Mouse (Mus musculus): ENCODE data around the gene Sntb2.

Gene Sntb2

DNA sequence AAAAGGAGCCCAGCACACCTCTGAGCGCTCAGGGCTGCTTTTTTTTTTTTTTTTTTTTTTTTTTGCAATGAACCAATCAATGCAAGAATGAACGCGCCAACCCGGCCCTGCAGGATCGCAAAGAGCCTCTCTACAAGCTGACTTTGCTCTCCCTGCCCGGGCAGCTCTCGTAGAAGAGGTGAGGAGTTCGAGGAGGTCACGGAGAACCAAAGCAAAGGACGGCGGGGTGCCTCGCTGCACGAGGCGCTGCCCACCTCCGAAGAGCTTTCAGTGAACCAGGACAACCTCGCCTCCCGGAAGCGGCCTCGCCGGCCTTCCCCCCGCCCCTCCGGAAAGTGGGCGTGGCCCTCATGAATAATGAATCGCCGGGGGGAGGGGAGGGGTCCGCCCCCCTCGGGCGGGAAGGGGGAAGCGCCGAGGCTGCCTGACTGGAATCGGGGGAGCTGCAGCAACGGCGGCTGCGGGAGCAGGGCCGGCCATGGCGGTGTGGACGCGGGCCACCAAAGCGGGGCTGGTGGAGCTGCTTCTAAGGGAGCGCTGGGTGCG lies at the start of gene Sntb2:
Gene Sntb2 (plus strand): TSS at position 427 of the 546 bp plus-strand sequence.
- TF ChIP-seq NANOG (IDR thresholded peaks at IDR 0.05; ENCODE audit: borderline replicate concordance, low read length) = no peak
- no peak for TF ChIP-seq CTCF (conservative IDR thresholded peaks at IDR 0.05; ENCODE audit: low read length)
- TF ChIP-seq POU5F1 (IDR thresholded peaks at IDR 0.05; ENCODE audit: borderline replicate concordance, low read length) = no peak
- Histone ChIP-seq H3K36me3 (ENCODE audit: insufficient read depth, low read length) (peaks cover 23% of the 10 kb centered on the region), H3K4me3 (replicated peaks; ENCODE audit: low read length) (peak within 1 kb of the TSS; percentile 94), H3K4me1 (replicated peaks; ENCODE audit: low read depth, low read length) (peaks cover 81% of the 10 kb centered on the region), H3K9me3 (ENCODE audit: low read length) (no peaks in the 10 kb centered on the region), H3K27me3 (ENCODE audit: insufficient read depth, low read length) (no peaks in the 10 kb centered on the region)

DNA sequence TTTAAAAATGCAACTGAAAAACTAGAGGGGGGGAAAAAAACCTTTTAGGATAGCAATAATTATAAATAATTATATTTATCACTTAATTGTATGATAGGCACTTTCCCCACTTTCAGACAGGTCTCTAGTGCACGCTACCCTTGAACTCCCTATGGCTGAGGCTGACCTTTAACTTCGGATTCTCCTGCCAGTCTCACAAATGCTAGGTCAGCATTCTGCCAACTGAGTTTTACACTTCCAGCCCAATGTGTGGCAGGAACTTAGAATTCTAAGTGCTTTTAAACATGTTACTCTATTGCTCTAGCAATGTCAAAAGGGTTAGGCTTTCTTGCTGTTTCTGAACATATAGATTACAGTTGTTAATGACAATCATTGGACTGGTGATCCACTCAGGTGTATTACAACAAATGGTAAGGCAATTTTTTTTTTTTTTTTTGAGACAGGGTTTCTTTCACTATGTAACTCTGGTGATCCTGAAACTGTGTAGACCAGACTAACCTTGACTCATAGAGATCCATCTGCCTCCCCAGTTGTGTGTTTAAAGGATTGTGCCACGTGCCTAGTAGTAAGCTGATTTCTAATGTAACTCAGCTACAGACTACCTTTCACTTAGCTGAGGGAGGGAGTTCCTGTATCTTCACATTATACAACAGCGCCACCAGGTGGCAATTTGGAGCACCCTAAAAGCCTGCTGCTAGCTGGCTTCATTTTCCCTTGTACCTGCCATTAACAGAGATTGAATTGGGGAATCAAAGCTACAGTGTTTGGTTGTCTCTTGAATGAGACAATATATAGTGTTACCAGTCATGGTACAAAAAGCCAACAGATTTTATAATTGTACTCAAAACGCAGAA lies 48.0 kb upstream of the Sntb2 start:
- no peaks in the 10 kb centered on the region for H3K9me3 ChIP-seq (ENCODE audit: low read length)
- H3K4me3 ChIP-seq (replicated peaks; ENCODE audit: low read length) = no peak overlapping the region
- no peaks in the 10 kb centered on the region for H3K27me3 ChIP-seq (ENCODE audit: insufficient read depth, low read length)
- H3K36me3 ChIP-seq (ENCODE audit: insufficient read depth, low read length) = peaks cover 74% of the 10 kb centered on the region
- TF ChIP-seq NANOG (IDR thresholded peaks at IDR 0.05; ENCODE audit: borderline replicate concordance, low read length) (no peak), POU5F1 (IDR thresholded peaks at IDR 0.05; ENCODE audit: borderline replicate concordance, low read length) (no peak), CTCF (conservative IDR thresholded peaks at IDR 0.05; ENCODE audit: low read length) (peak; percentile 88)
- peaks cover 89% of the 10 kb centered on the region for H3K4me1 ChIP-seq (replicated peaks; ENCODE audit: low read depth, low read length)

GRCm38 (mm10) chr8:106888803-106889202 lies 46.7 kb upstream of the Sntb2 start:
- no peaks in the 10 kb centered on the region for H3K27me3 ChIP-seq (ENCODE audit: insufficient read depth, low read length)
- TF ChIP-seq CTCF (conservative IDR thresholded peaks at IDR 0.05; ENCODE audit: low read length) (no peak), POU5F1 (IDR thresholded peaks at IDR 0.05; ENCODE audit: borderline replicate concordance, low read length) (no peak), NANOG (IDR thresholded peaks at IDR 0.05; ENCODE audit: borderline replicate concordance, low read length) (no peak)

GRCm38 (mm10) chr8:106892210-106892805 lies 43.2 kb upstream of the Sntb2 start:
- Histone ChIP-seq H3K4me3 (replicated peaks; ENCODE audit: low read length) (peak overlapping the region; percentile 98), H3K36me3 (ENCODE audit: insufficient read depth, low read length) (peaks cover 57% of the 10 kb centered on the region), H3K4me1 (replicated peaks; ENCODE audit: low read depth, low read length) (peaks cover 71% of the 10 kb centered on the region), H3K9me3 (ENCODE audit: low read length) (no peaks in the 10 kb centered on the region), H3K27me3 (ENCODE audit: insufficient read depth, low read length) (no peaks in the 10 kb centered on the region)
- TF ChIP-seq NANOG (IDR thresholded peaks at IDR 0.05; ENCODE audit: borderline replicate concordance, low read length) (no peak), CTCF (conservative IDR thresholded peaks at IDR 0.05; ENCODE audit: low read length) (no peak), POU5F1 (IDR thresholded peaks at IDR 0.05; ENCODE audit: borderline replicate concordance, low read length) (no peak)

More at GRCm38 (mm10) chr8:106888803-106889202, 46.7 kb upstream of the Sntb2 start:
- Histone ChIP-seq H3K4me1 (replicated peaks; ENCODE audit: low read depth, low read length) (peaks cover 81% of the 10 kb centered on the region), H3K4me3 (replicated peaks; ENCODE audit: low read length) (no peak overlapping the region), H3K36me3 (ENCODE audit: insufficient read depth, low read length) (peaks cover 62% of the 10 kb centered on the region), H3K9me3 (ENCODE audit: low read length) (no peaks in the 10 kb centered on the region)

DNA sequence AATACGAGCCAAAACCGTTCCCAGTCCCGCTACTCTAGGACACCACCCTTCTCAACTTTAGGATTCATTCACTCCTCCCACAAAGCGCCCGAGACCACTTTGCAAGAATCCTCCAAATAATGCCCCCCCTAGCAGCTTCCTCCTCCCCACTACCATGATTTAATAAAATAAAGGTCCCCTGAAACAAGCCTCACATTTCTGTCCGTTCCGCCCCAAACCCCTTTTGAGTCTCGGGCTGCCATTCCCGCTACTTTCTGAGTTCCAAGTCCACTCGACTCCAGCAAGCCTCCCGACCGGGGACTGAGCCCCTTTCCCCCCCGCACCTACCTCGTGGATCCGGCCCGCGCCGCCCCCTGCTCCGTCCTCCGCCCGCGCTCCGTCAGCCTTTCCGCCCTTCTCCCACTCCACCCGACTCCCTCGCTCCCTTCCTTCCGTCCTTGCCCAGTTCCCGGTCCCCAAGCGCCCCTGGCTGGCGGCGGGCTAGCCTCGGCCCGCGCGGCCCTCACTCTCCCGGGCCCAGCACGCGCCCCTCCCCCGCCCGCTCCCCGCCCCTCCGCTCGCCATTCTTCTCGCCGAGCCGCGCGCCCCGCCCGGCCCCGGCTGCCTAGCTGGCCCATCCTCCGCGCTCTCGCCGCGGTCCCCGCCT lies 42.6 kb upstream of the Sntb2 start:
- Histone ChIP-seq H3K27me3 (ENCODE audit: insufficient read depth, low read length) (no peaks in the 10 kb centered on the region), H3K4me3 (replicated peaks; ENCODE audit: low read length) (peak overlapping the region; percentile 98), H3K36me3 (ENCODE audit: insufficient read depth, low read length) (peaks cover 59% of the 10 kb centered on the region), H3K9me3 (ENCODE audit: low read length) (no peaks in the 10 kb centered on the region), H3K4me1 (replicated peaks; ENCODE audit: low read depth, low read length) (peaks cover 65% of the 10 kb centered on the region)
- no peak for TF ChIP-seq POU5F1 (IDR thresholded peaks at IDR 0.05; ENCODE audit: borderline replicate concordance, low read length)
- no peak for TF ChIP-seq NANOG (IDR thresholded peaks at IDR 0.05; ENCODE audit: borderline replicate concordance, low read length)
- TF ChIP-seq CTCF (conservative IDR thresholded peaks at IDR 0.05; ENCODE audit: low read length) = no peak

- peak within 1 kb of the TSS; percentile 98 for H3K4me3 ChIP-seq (replicated peaks; ENCODE audit: low read length)
- no peaks in the 10 kb centered on the region for H3K27me3 ChIP-seq (ENCODE audit: insufficient read depth, low read length)
- H3K36me3 ChIP-seq (ENCODE audit: insufficient read depth, low read length) = peaks cover 63% of the 10 kb centered on the region
- no peaks in the 10 kb centered on the region for H3K9me3 ChIP-seq (ENCODE audit: low read length)
- H3K4me1 ChIP-seq (replicated peaks; ENCODE audit: low read depth, low read length) = peaks cover 62% of the 10 kb centered on the region
- TF ChIP-seq POU5F1 (IDR thresholded peaks at IDR 0.05; ENCODE audit: borderline replicate concordance, low read length) = no peak
- TF ChIP-seq NANOG (IDR thresholded peaks at IDR 0.05; ENCODE audit: borderline replicate concordance, low read length) = no peak
- no peak for TF ChIP-seq CTCF (conservative IDR thresholded peaks at IDR 0.05; ENCODE audit: low read length)
Observed at GRCm38 (mm10) chr8:106893481-106894156, 41.9 kb upstream of the Sntb2 start, which contains the start of gene Utp4. Gene Utp4 (plus strand): TSS chr8:106893636.

DNA sequence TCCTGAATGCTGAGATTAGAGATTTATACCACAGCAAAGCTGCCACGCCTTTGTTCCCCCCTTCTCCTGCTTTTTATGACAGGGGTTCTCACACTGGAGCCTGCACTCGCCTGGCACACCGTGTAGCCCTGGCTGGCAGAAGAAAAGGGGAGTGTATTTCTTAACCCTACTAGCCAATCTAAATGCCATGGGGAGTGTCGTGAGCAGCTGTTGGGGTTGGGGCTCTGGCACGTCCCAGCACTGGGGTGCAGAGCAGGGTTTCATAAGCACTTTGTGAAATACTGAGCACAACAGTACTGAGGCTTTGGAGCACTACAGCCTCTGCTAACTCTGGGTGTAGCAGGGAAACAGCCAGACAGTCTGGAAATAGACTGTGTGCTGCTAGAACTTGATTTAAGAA lies 36.1 kb upstream of the Sntb2 start:
- no peak overlapping the region for H3K4me3 ChIP-seq (replicated peaks; ENCODE audit: low read length)
- no peaks in the 10 kb centered on the region for H3K27me3 ChIP-seq (ENCODE audit: insufficient read depth, low read length)
- no peaks in the 10 kb centered on the region for H3K9me3 ChIP-seq (ENCODE audit: low read length)
- no peak for TF ChIP-seq NANOG (IDR thresholded peaks at IDR 0.05; ENCODE audit: borderline replicate concordance, low read length)
- TF ChIP-seq CTCF (conservative IDR thresholded peaks at IDR 0.05; ENCODE audit: low read length) = no peak
- no peak for TF ChIP-seq POU5F1 (IDR thresholded peaks at IDR 0.05; ENCODE audit: borderline replicate concordance, low read length)
- H3K4me1 ChIP-seq (replicated peaks; ENCODE audit: low read depth, low read length) = peaks cover 38% of the 10 kb centered on the region
- peaks cover 100% of the 10 kb centered on the region for H3K36me3 ChIP-seq (ENCODE audit: insufficient read depth, low read length)
